Mouse (Mus musculus) CH12.LX (cell line): ENCODE measurements at regions not wholly inside any gene's neighbourhood (a gene's known extent, or its start where the extent isn't known, plus 50 kb on each side); places are given as distances from the start of the nearest gene placed in this dataset.

Source experiments
- DNase-seq: peaks from one replicate; pipeline ENCODE4 v3.0.0-alpha.2; 2013; ENCODE audit errors: extremely low read depth
- H3K27ac ChIP-seq: 2 replicates; pipeline ENCODE4 v1.5.1; 2012; ENCODE audit warnings: low read depth, mild to moderate bottlenecking, control low read depth, moderate library complexity; ENCODE audit not compliant: insufficient read depth
- H3K27me3 ChIP-seq: replicated peaks from 2 replicates; pipeline ENCODE3; 2012; ENCODE audit warnings: inconsistent platforms
- H3K36me3 ChIP-seq, 2 experiments: replicated peaks in 1 of 2; 2 replicates each; pipeline versions ENCODE3 to v1.6.1; 2012; ENCODE audit warnings: inconsistent platforms in 1 of 2, low read length in 1 of 2, mild to moderate bottlenecking in 1 of 2, mixed read lengths in 1 of 2, moderate library complexity in 1 of 2; ENCODE audit not compliant: control insufficient read depth in 1 of 2, insufficient read depth in 1 of 2
- H3K4me1 ChIP-seq, 2 experiments: 2 replicates each; pipeline ENCODE4 v1.6.1; 2012; ENCODE audit warnings: inconsistent platforms in 1 of 2, moderate library complexity in 1 of 2; ENCODE audit not compliant: insufficient read depth in 2 of 2, control insufficient read depth in 1 of 2
- H3K4me2 ChIP-seq: 2 replicates; pipeline ENCODE4 v1.6.1; 2012; ENCODE audit warnings: low read depth, mild to moderate bottlenecking, control low read depth; ENCODE audit not compliant: poor library complexity, insufficient read depth, severe bottlenecking
- H3K4me3 ChIP-seq, 3 experiments: fragments of 150-350 bp in 1 of 3; sonication (generic) in 1 of 3; replicated peaks in 1 of 3; 2 replicates each; pipeline versions ENCODE3 to v1.5.1; 2011 to 2012; ENCODE audit warnings: low read depth in 2 of 3, low read length in 2 of 3, mild to moderate bottlenecking in 2 of 3, moderate library complexity in 2 of 3, control low read depth in 1 of 3, improper control_type of control experiment in 1 of 3, inconsistent platforms in 1 of 3, mixed read lengths in 1 of 3; ENCODE audit not compliant: poor library complexity in 1 of 3
- H3K79me2 ChIP-seq: replicated peaks from 2 replicates; pipeline ENCODE4 v1.6.1; 2012; ENCODE audit warnings: mild to moderate bottlenecking, moderate library complexity; ENCODE audit not compliant: control insufficient read depth, poor library complexity, insufficient read depth, severe bottlenecking; ENCODE audit errors: extremely low read depth
- H3K9ac ChIP-seq: 2 replicates; pipeline ENCODE4 v1.6.1; 2012; ENCODE audit warnings: low read depth, mild to moderate bottlenecking, control low read depth, moderate library complexity; ENCODE audit not compliant: insufficient read depth
- H3K9me3 ChIP-seq: replicated peaks from 2 replicates; pipeline ENCODE3; 2012; ENCODE audit warnings: low read length, inconsistent platforms, mixed read lengths
- CHD1 ChIP-seq: IDR thresholded peaks from 2 replicates; pipeline ENCODE4 v1.6.1; 2012; ENCODE audit warnings: low read depth, low read length, improper control_type of control experiment, inconsistent platforms
- E2F4 ChIP-seq: IDR thresholded peaks from 2 replicates; pipeline ENCODE4 v1.6.1; 2011; ENCODE audit warnings: low read depth, low read length, improper control_type of control experiment; ENCODE audit not compliant: insufficient replicate concordance
- ELF1 ChIP-seq: IDR thresholded peaks from 2 replicates; pipeline ENCODE4 v1.6.1; 2014; ENCODE audit warnings: low read depth, mild to moderate bottlenecking, inconsistent platforms, low read length, improper control_type of control experiment
- EP300 ChIP-seq: IDR thresholded peaks from 2 replicates; pipeline ENCODE4 v1.6.1; 2011; ENCODE audit warnings: low read length, improper control_type of control experiment
- ETS1 ChIP-seq: conservative IDR thresholded peaks from 2 replicates; pipeline ENCODE4 v1.6.1; 2012; ENCODE audit warnings: low read depth, mild to moderate bottlenecking, inconsistent platforms, low read length, improper control_type of control experiment, moderate library complexity
- JUN ChIP-seq: IDR thresholded peaks from 2 replicates; pipeline ENCODE4 v1.6.1; 2011; ENCODE audit warnings: low read depth, mild to moderate bottlenecking, low read length, improper control_type of control experiment, moderate library complexity; ENCODE audit not compliant: insufficient read depth
- MAFK ChIP-seq: IDR thresholded peaks from 2 replicates; pipeline ENCODE4 v1.6.1; 2011; ENCODE audit warnings: low read length, improper control_type of control experiment; ENCODE audit not compliant: insufficient replicate concordance
- MXI1 ChIP-seq: IDR thresholded peaks from 2 replicates; pipeline ENCODE4 v1.6.1; 2011; ENCODE audit warnings: mild to moderate bottlenecking, low read depth, low read length, improper control_type of control experiment
- MYC ChIP-seq: IDR thresholded peaks from 2 replicates; pipeline ENCODE4 v1.6.1; 2011; ENCODE audit warnings: low read depth, mild to moderate bottlenecking, improper control_type of control experiment, low read length
- NRF1 ChIP-seq: IDR thresholded peaks from 2 replicates; pipeline ENCODE4 v1.6.1; 2014; ENCODE audit warnings: low read depth, mild to moderate bottlenecking, inconsistent platforms, low read length, improper control_type of control experiment, moderate library complexity
- PAX5 ChIP-seq: IDR thresholded peaks from 2 replicates; pipeline ENCODE4 v1.6.1; 2012; ENCODE audit warnings: low read length, inconsistent platforms, mixed read lengths
- POLR2A ChIP-seq: IDR thresholded peaks from 2 replicates; pipeline ENCODE4 v1.6.1; 2011; ENCODE audit warnings: low read depth, mild to moderate bottlenecking, improper control_type of control experiment, low read length
- POLR2AphosphoS2 ChIP-seq: IDR thresholded peaks from 2 replicates; pipeline ENCODE4 v1.6.1; 2011; ENCODE audit warnings: low read depth, low read length, improper control_type of control experiment
- RCOR1 ChIP-seq: conservative IDR thresholded peaks from 2 replicates; pipeline ENCODE4 v1.6.1; 2012; ENCODE audit warnings: low read depth, mild to moderate bottlenecking, inconsistent platforms, low read length, improper control_type of control experiment
- TCF12 ChIP-seq: IDR thresholded peaks from 2 replicates; pipeline ENCODE4 v1.6.1; 2014; ENCODE audit warnings: low read depth, mild to moderate bottlenecking, inconsistent platforms, low read length, improper control_type of control experiment
- UBTF ChIP-seq: IDR thresholded peaks from 2 replicates; pipeline ENCODE4 v1.6.1; 2012; ENCODE audit warnings: low read depth, mild to moderate bottlenecking, inconsistent platforms, low read length, improper control_type of control experiment, moderate library complexity
- USF1 ChIP-seq: IDR thresholded peaks from 2 replicates; pipeline ENCODE4 v1.6.1; 2014; ENCODE audit warnings: low read depth, mild to moderate bottlenecking, inconsistent platforms, low read length, improper control_type of control experiment
- USF2 ChIP-seq: conservative IDR thresholded peaks from 2 replicates; pipeline ENCODE4 v1.6.1; 2011; ENCODE audit warnings: low read depth, low read length, improper control_type of control experiment
- ZMIZ1 ChIP-seq: IDR thresholded peaks from 2 replicates; pipeline ENCODE4 v1.6.1; 2012; ENCODE audit warnings: low read depth, mild to moderate bottlenecking, inconsistent platforms, low read length, improper control_type of control experiment
- dilution Hi-C: fragments of 300-500 bp; cut with MboI; formaldehyde crosslinking; loops from 2 replicates; pipeline ENCODE4 v1.14.3; 2020; ENCODE audit warnings: low sequenced_read_pairs; ENCODE audit not compliant: extremely low pct_unique_long_range_greater_than_20kb, extremely low pct_ligation_motif_present
- in situ Hi-C: fragments of 300-500 bp; cut with MboI; formaldehyde crosslinking; loops from 3 replicates; pipeline ENCODE4 v1.14.3; 2019; ENCODE audit warnings: low sequenced_read_pairs, low pct_ligation_motif_present, low pct_unique_long_range_greater_than_20kb, mixed read lengths

DNA sequence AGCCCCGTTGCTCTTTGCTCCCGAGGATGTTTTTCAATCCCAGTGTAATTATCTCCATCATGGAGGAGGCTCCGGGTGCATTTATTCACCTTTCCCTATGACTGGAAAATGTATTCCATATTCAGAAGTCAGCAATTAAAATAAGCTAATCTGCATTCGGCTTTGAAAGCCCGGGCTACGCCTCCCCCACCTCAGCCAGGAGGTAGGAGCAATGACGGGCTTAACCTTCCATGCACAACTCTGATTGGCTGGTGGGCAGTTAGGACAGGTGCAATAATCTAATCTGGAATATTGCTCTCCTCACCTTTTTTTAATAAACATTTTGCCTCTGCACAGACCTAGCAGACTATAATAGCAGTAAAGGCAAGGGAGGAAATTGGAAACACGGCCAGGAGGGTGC, 629.3 kb downstream of the Lmo4 start:
- DNase-seq = no peak
- Histone ChIP-seq H3K27ac (no peak overlapping the region), H3K4me3 (no peak overlapping the region), H3K4me2 (no peak overlapping the region), H3K4me1 (no peaks in the 10 kb centered on the region), H3K9ac (no peak overlapping the region), H3K36me3 (no peaks in the 10 kb centered on the region), H3K9me3 (no peaks in the 10 kb centered on the region), H3K27me3 (no peaks in the 10 kb centered on the region), H3K79me2 (no peaks in the 10 kb centered on the region)
- TF ChIP-seq MAFK = no peak
- TF ChIP-seq TCF12 = no peak
- TF ChIP-seq USF1 = no peak
- no peak for TF ChIP-seq UBTF
- no peak for TF ChIP-seq NRF1
- TF ChIP-seq ETS1 = no peak
- TF ChIP-seq PAX5 = no peak
- no peak for TF ChIP-seq EP300
- TF ChIP-seq MXI1 = no peak
- no peak for TF ChIP-seq JUN
- no peak for TF ChIP-seq ZMIZ1
- TF ChIP-seq POLR2AphosphoS2 = no peak
- no peak for TF ChIP-seq POLR2A
- no peak for TF ChIP-seq ELF1
- TF ChIP-seq CHD1 = no peak
- no peak for TF ChIP-seq E2F4
- TF ChIP-seq USF2 = no peak
- no peak for TF ChIP-seq MYC
- in situ Hi-C loops (loop anchor here (25.0 kb wide), 1 partner anchor 662 kb away; no protein-coding TSS in a partner anchor), dilution Hi-C loops (no loop called here)

DNA sequence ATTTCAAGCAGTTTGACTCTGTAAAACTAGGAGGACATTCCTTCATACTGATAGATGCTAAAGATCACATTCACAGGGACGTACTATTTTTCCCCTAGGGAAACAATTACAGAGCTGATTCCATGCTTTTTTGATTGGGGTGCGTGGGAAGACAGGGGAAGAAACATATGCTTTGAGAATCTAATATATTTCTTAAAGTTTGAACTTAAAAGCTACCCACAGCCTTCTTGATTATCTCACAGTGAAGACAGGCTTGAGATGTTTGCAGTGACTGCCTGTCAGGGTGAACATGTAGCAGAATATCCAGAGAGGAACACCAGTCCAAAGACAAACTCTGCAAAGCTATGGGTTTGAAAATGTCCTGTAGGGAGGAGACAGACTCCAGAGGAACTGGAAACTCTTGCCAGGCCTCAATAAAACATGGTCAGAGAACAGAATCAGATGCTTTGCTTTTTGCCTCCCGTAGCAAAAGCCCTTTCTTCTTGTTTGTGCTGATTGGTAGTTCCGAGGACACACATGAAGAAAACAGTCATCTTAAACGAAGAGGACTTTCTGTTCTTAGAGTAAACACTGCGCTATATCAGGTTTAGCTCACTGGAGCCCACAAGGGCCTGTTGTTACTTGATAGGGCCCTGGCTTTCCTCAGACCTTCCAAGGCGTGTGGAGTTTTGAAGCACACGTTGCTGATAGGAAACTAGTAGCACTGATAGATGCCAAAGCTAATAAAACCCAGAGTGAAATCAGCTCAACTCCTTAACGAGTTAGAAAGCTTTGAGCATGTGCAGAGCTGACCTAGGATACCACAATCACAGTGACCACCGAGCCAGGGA, 630.8 kb downstream of the Lmo4 start:
- Histone ChIP-seq H3K4me3 (no peak overlapping the region), H3K36me3 (no peaks in the 10 kb centered on the region), H3K79me2 (no peaks in the 10 kb centered on the region), H3K4me1 (no peaks in the 10 kb centered on the region), H3K9me3 (no peaks in the 10 kb centered on the region), H3K9ac (no peak overlapping the region), H3K27ac (no peak overlapping the region), H3K27me3 (no peaks in the 10 kb centered on the region), H3K4me2 (no peak overlapping the region)
- no peak for TF ChIP-seq RCOR1
- in situ Hi-C loops (no loop called here), dilution Hi-C loops (no loop called here)
- DNase-seq = no peak
